Comparison of ENCODE assay signal across 8 mouse cellular contexts in genomic region chr10:53597121-53597881, GRCm38 (mm10). TPM values are rescaled to one million over a fixed set of nuclear protein-coding genes. Genes with fewer than 3 reads are reported as not detected.
DNase-seq lines count a peak whose midpoint lies in the region; ATAC-seq and TF ChIP-seq lines count a peak whose summit lies in the region.

No protein-coding gene starts in this region.

- peak overlapping the region; percentile 78 for H3K4me2 ChIP-seq in heart, embryonic 15.5 days
- peak overlapping the region; percentile 74 for H3K4me2 ChIP-seq in neural tube, embryonic 14.5 days (ENCODE audit: low read depth, low read length)

- peak; percentile 27 for ATAC-seq in heart, embryonic 15.5 days (replicated peaks; ENCODE audit: insufficient number of reproducible peaks, insufficient read depth, low FRiP score, low read depth)
- ATAC-seq in neural tube, embryonic 14.5 days (ENCODE audit: low read depth), result peak; percentile 38

- WGBS in forebrain, embryonic 10.5 days, result under 1% methylated on average over 99 of the region's 99 CpGs
- under 1% methylated on average over 87 of the region's 99 CpGs for WGBS in heart, embryonic 15.5 days
- WGBS in lung, adult 2 months, result under 1% methylated on average over 98 of the region's 99 CpGs
- WGBS in neural tube, embryonic 14.5 days, result under 1% methylated on average over 73 of the region's 99 CpGs

- no peak for TF ChIP-seq CTCF in lung, adult 2 months (IDR thresholded peaks at IDR 0.05; ENCODE audit: insufficient read depth, low read length)

- H3K9me3 ChIP-seq in forebrain, embryonic 10.5 days, result no peaks in the 10 kb centered on the region
- no peaks in the 10 kb centered on the region for H3K9me3 ChIP-seq in heart, embryonic 15.5 days (replicated peaks)
- H3K9me3 ChIP-seq in neural tube, embryonic 14.5 days (ENCODE audit: control insufficient read depth, low read length), result no peaks in the 10 kb centered on the region

- DNase-seq in embryo, embryonic 11 days, result peak; percentile 67
- DNase-seq in embryo, embryonic 10.5 days (ENCODE audit: low spot score), result no peak
- no peak for DNase-seq in forebrain, embryonic 10.5 days (ENCODE audit: extremely low spot score, low spot score)
- peak; percentile 64 for DNase-seq in kidney, postnatal 14 days
- DNase-seq in lung, adult 2 months, result peak; percentile 52
- DNase-seq in testis, postnatal 10 days (ENCODE audit: low spot score), result peak; percentile 69

- H3K27ac ChIP-seq in forebrain, embryonic 10.5 days, result peak overlapping the region; percentile 98
- peak overlapping the region; percentile 99 for H3K27ac ChIP-seq in heart, embryonic 15.5 days
- peak overlapping the region; percentile 96 for H3K27ac ChIP-seq in neural tube, embryonic 14.5 days (ENCODE audit: low read depth, low read length)

- H3K27me3 ChIP-seq in forebrain, embryonic 10.5 days (ENCODE audit: poor library complexity, severe bottlenecking), result no peaks in the 10 kb centered on the region
- no peaks in the 10 kb centered on the region for H3K27me3 ChIP-seq in heart, embryonic 15.5 days
- H3K27me3 ChIP-seq in neural tube, embryonic 14.5 days (ENCODE audit: control insufficient read depth, insufficient read depth, low read length), result no peaks in the 10 kb centered on the region

- H3K9ac ChIP-seq in heart, embryonic 15.5 days, result peak overlapping the region; percentile 95
- peak overlapping the region; percentile 86 for H3K9ac ChIP-seq in neural tube, embryonic 14.5 days (replicated peaks; ENCODE audit: low read depth, low read length)

- peaks cover 27% of the 10 kb centered on the region for H3K36me3 ChIP-seq in forebrain, embryonic 10.5 days (replicated peaks)
- H3K36me3 ChIP-seq in heart, embryonic 15.5 days, result 0 out of 2 replicates have a peak, but pooled peaks cover 7% of the 10 kb centered on the region
- H3K36me3 ChIP-seq in neural tube, embryonic 14.5 days (ENCODE audit: control insufficient read depth, insufficient read depth, low read length), result peaks cover 2% of the 10 kb centered on the region; the same call in 1 of the 2 replicates

- no peak for TF ChIP-seq POLR2A in lung, adult 2 months (IDR thresholded peaks at IDR 0.05; ENCODE audit: borderline replicate concordance, extremely low read depth, low read depth, low read length)

- H3K4me1 ChIP-seq in forebrain, embryonic 10.5 days, result peaks cover 31% of the 10 kb centered on the region
- H3K4me1 ChIP-seq in heart, embryonic 15.5 days (replicated peaks), result peaks cover 17% of the 10 kb centered on the region
- H3K4me1 ChIP-seq in lung, adult 2 months (ENCODE audit: control insufficient read depth, insufficient read depth, low read length), result peaks cover 10% of the 10 kb centered on the region
- peaks cover 21% of the 10 kb centered on the region for H3K4me1 ChIP-seq in neural tube, embryonic 14.5 days (ENCODE audit: control insufficient read depth, insufficient read depth, low read length)

- peak overlapping the region; percentile 96 for H3K4me3 ChIP-seq in forebrain, embryonic 10.5 days
- peak overlapping the region; percentile 94 for H3K4me3 ChIP-seq in heart, embryonic 15.5 days
- H3K4me3 ChIP-seq in lung, adult 2 months (replicated peaks; ENCODE audit: extremely low read depth, low read depth, low read length), result peak overlapping the region; percentile 88
- H3K4me3 ChIP-seq in neural tube, embryonic 14.5 days (ENCODE audit: low read depth, low read length), result peak overlapping the region; percentile 96

RNA-seq across cellular contexts. Expression of gene Asf1a, which starts 0.7 kb away (rescaled TPM):
- 169 and 182 TPM in 2 replicates for polyA plus RNA-seq in forebrain, embryonic 10.5 days (2016; fragmentation: Nextera tagmentation; extraction: Ambion mirVana)
- polyA plus RNA-seq in heart, embryonic 15.5 days (2015; fragmentation: Nextera tagmentation; extraction: Ambion mirVana), result 56.7 and 65.3 TPM in 2 replicates
- polyA plus RNA-seq in lung, adult 2 months (2012; rRNA removed), result 4.0 and 5.1 TPM in 2 replicates
- polyA plus RNA-seq in neural tube, embryonic 14.5 days (2014; fragmentation: Nextera tagmentation; extraction: Ambion mirVana), result 67.6 and 79.3 TPM in 2 replicates

RNA-seq across cellular contexts. Expression of gene Mcm9, which starts 32.9 kb away (rescaled TPM):
- 11.7 and 13.4 TPM in 2 replicates for polyA plus RNA-seq in forebrain, embryonic 10.5 days (2016; fragmentation: Nextera tagmentation; extraction: Ambion mirVana)
- 7.7 and 8.5 TPM in 2 replicates for polyA plus RNA-seq in heart, embryonic 15.5 days (2015; fragmentation: Nextera tagmentation; extraction: Ambion mirVana)
- polyA plus RNA-seq in lung, adult 2 months (2012; rRNA removed), result 2.3 and 2.7 TPM in 2 replicates
- polyA plus RNA-seq in neural tube, embryonic 14.5 days (2014; fragmentation: Nextera tagmentation; extraction: Ambion mirVana), result 8.0 and 8.5 TPM in 2 replicates

Comparison
In these comparisons a context has a peak if more than half of its experiments do, and no peak if none do; other contexts are left out.
1. DNase-seq: peak in embryo, embryonic 11 days (single experiment), kidney, postnatal 14 days (single experiment), lung, adult 2 months (single experiment) and testis, postnatal 10 days (single experiment); none in embryo, embryonic 10.5 days (single experiment) and forebrain, embryonic 10.5 days (single experiment).
2. Peak in every context shown above with its lines, with median percentiles within 50 percentile points of each other: H3K27ac ChIP-seq and H3K4me3 ChIP-seq.